Mouse (Mus musculus) embryo, embryonic 10 days (tissue): ENCODE data around the gene Mvd.

ENCODE experiments used
- DNase-seq: peaks from one replicate; pipeline ENCODE4 v3.0.0-alpha.2; 2015; ENCODE audit warnings: low spot score

Gene Mvd

DNA sequence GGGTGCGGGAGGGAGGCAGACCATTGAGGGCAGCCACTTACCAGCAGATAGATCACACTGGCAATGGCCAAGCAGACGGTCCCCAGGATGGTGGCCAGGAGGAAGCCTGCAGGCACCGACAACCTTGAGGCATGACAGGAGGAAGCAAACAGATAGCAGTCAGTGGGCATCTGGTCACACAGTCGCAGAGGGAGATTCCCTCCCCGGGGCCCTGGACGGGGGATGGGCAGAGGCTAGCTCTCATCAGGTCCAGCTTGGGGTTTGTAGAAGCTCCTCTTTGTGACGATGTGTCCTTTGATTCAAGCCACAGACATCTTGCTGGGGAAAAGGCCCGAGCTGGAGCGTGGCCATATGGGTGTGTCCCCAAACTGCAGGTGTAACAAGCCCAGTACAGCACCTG is 17.1 kb downstream of the Mvd start:
- no peak for DNase-seq

DNA sequence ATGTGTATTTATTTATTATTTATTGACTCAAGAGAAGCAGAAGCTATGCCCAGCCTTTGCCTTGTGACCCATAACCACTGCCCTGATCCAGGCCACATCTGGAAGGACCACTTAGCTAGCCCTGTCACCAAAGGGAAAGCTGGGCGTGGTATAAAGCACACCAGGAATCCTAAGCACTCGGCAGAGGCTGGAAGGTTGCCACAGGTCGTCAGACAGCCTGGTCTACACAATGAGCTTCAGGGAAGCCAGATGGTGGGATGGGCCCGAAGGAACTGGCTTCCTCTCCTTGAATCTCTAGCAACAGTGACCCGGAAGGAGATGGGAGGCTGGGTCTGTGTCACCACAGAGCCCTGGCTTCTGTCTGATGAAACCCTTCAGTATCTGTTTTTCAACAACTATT is 19.6 kb downstream of the Mvd start:
- no peak for DNase-seq

DNA sequence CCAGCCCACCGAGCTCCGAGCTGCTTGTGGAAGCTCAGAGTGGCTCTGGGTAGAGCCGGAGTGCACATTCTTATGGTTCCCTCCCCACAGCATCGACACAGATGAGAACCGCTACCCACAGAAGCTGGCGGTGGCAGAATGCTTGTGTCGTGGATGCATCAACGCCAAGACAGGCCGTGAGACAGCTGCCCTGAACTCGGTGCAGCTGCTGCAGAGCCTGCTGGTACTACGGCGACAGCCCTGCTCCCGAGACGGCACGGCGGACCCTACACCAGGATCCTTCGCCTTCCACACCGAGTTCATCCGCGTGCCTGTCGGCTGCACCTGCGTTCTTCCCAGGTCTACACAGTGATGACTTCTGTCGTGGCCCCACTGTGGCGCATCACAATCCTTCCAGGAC is 20.0 kb downstream of the Mvd start:
- DNase-seq = no peak

DNA sequence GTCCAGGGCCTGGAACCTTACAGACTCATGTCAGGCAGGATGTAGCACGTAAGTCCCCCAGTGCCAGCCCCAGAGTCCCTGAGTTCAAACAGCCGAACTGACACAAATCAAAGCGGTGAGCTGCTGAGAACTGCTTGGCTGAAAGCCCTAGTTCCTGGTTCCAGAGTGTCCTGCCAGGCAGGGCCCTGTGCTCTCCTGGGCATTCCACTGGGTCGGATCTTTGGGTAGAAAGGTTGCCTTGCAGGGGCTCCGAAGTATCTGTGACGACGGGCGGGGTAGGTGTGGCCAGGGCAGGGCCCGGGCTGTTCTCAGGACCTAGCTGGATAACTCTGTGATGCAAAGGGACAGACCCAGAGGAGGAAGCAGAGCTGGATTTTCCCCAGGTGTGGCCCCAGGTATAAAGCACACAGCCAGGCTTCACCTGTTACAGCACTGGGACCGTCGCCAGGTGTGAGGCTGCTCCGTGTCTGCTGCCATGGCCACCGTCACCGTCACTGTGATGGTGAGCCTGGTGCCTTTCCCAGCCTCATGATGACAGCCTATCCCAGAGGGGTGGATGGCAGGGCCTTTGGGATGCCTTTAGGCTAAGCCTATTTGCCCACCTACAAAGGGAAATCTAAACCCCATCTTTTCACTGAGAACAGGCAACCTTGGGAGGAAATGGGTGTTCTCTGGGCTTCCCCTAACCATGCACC is 21.7 kb downstream of the Mvd start, which contains the start of gene Il17c:
TSS of gene Il17c (plus strand) at position 645 of the 695 bp plus-strand sequence.
- no peak for DNase-seq

GRCm38 (mm10) chr8:122419881-122420555 is 23.2 kb downstream of the Mvd start:
- DNase-seq = no peak

- DNase-seq = no peak
Observed at GRCm38 (mm10) chr8:122415554-122415953, 27.7 kb downstream of the Mvd start.

DNA sequence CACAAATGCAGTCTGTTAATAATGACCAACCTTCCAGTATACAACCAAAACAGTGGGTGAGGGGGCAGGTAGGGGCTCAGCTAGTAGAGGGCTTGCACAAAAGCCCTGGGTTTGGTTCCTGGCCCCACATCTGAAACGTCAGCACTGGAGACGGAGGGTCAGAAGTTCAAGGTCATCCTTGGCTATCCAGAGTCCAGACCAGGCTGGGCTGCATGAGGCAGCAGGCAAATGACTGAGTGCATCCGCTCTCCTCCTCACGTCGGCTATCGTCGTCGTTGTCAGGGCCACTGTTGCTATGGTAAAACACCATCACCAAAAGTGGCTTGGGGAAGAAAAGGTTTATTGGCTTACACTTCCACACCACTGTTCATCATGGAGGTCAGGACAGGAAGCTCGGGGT is 28.9 kb downstream of the Mvd start:
- no peak for DNase-seq

DNA sequence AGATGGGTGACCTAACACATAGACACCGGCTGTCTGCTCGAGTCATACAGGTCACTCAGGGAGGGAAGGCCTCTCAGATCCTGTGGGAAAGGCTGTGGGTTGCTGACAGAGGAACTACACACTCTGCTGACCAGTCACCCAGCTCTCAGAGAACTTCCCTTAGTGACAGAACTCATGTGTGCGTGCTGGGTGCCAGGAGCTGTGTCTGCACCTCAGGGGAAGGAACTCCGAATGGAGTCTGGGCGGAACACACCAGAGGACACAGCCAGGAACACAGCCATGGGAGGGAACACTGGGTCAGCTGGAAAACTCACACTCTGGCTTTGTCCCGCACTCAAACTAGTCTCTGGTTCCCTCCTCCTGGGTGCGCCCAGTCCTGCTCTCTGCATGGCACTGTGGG is 35.5 kb downstream of the Mvd start:
- DNase-seq = no peak

DNA sequence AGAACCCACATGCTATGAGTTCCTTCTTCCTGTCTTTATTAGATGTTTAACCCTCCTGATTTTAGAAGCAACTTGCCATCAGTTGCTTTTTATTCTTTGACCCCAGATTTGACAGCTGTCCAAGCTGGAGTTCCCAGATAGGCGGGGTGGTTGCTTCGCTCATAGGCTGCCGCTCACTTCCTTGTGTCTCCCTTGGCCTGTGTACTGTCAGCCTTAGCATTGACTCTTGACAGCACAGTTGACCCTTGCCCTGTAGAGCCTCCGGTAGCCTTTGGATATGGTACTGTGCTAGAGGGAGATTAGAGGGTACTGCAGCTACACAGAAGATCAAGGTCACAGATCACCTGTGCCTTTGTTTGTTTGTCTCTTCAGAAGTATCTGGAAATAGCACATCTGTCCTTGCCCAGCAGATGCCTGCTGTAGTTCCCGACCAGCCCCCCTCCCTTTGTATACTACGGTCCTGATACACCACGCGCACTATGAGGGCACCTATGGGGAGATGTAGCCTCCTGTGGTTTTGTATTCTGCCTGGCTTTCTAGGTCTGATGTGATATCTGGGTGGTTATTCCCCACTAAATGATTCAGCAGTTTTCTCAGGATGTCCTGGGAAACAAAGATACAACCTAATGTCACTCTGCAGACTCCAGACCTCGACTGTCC is 37.9 kb downstream of the Mvd start:
- DNase-seq = no peak

- DNase-seq = no peak
Observed at GRCm38 (mm10) chr8:122398186-122398585, 45.0 kb downstream of the Mvd start.

GRCm38 (mm10) chr8:122395291-122395690 is 47.9 kb downstream of the Mvd start:
- DNase-seq = no peak

- no peak for DNase-seq
Observed at GRCm38 (mm10) chr8:122393717-122394116, 49.5 kb downstream of the Mvd start.

- DNase-seq = no peak
Observed at GRCm38 (mm10) chr8:122390758-122391157, 52.5 kb downstream of the Mvd start.

DNA sequence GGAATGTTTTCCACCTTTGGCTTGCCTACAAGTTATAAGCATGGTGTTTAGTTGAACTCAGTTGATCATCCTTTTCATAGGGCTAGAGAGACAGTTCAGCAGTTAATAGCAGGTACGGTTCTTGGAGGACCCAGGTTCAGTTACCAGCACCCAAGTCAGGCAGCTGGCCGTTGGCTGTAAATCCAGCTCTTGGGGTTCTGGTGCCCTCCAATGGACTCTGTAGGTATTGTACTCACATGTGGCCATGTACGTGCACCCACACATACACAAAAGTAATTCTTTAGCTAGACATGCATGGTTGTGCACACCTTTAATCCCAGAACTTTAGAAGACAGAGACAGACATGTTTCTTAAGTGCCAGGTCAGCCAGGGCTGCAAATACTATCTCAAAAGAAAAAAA is 53.9 kb downstream of the Mvd start:
- no peak for DNase-seq
